Mouse (Mus musculus) frontal cortex, adult (tissue): ENCODE measurements around the gene Akap8l.

Experiments
- ATAC-seq: cut with Nextera tagmentation; 2 replicates; pipeline ENCODE4 v1.9.2; 2017; ENCODE audit warnings: mild to moderate bottlenecking, moderate library complexity, mixed read lengths; ENCODE audit not compliant: low TSS enrichment

The Akap8l gene

DNA sequence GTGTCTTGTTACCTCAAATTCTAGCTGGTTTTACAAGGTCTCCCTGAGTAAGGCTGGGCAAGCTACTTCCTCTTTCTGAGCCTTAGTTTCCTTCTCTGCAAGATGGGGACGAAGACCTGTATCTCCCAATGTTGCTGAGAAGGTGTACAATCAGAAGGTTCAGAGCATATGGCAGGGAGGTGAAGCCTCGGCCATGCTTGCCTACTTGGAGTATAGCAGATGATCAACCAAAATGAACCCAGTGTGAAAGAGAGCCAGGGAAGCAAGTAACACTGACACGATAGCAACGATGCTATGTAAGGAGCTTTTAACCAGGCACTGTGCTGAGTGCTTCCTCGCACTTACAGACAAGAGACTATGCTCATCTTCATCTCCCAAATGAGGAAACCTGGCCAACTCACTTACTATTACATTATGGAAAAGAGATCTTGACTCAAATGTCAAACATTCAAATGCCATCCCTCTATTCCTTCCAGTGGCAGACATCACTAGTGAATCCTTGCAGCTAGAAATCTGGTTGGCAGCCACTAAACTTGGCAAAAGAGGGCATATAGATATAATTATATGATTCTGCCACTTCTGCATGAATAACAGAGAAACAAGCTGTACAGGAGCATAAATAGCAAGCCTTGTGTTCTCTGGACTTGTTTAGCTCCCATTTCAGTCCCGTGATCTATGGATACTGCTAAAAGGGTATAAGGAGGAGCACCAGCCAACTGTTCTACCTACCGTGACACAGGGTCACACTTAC lies 8.0 kb upstream of the Akap8l start:
- peak; percentile 56 for ATAC-seq

DNA sequence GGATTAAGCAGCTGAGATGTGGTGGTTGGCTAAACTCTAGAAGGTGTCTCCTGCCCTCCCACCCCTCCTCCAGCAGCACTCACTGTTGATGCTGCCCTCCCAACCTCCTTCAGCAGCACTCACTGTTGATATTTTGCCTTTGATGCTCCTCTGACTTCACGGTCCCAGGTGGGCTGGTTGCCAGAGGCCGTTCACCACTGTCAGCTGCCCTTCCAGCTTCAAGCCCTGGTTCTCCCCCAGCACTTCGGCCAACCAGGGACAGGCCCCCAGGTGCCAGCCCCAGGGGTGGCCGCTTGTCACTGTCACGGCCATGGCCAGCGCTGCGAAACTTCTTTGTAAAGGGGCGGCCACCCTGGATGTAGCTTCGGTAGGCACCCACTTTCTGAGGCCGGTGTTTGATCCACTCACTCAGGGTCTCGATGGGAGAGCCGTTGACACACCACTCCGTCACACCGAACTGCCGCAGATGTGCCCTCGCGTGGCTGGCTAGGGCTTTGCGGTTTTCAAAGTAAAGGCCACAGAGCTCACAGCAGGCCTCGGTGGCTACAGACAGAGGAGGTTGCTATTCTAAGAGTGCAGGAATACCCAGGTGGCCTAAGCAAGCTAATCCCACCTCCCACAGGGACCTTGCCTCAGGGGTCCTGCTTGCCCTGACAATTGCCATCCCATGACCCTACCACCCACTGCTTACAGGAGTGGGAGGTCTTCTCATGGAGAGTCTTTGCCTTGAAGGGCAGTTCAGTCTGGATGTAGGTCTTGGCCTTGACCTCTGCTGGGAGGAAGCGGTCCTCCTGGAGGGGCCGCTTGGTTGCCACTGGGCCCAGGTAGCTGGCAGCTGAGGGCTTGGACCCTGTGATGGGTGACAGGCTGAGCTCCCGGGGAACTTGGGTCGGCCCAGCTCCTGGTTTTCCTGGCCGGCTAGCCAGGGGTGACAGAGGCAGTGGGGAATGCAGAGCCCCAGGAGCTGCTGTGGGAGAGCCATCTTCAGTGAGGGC lies 6.7 kb upstream of the Akap8l start:
- no peak for ATAC-seq

DNA sequence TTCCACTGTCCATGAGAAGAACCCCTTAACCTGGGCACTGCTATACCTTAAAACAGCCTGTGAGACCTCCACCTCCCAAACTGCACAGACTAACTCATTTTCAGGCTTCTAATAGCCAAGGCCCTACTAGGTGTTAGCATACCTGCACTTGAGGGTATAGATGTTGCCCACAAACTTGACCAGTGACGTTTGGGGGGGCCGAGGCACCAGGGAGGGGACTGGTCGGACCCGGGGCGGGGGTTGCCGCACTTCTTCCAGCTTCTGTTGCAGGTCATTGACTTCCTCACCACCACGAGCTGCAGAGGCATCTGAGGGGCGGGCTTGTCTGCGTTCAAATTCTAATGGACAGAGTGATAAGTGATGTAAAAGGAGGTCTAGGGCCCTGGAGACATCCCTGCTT lies 5.9 kb upstream of the Akap8l start:
- no peak for ATAC-seq

DNA sequence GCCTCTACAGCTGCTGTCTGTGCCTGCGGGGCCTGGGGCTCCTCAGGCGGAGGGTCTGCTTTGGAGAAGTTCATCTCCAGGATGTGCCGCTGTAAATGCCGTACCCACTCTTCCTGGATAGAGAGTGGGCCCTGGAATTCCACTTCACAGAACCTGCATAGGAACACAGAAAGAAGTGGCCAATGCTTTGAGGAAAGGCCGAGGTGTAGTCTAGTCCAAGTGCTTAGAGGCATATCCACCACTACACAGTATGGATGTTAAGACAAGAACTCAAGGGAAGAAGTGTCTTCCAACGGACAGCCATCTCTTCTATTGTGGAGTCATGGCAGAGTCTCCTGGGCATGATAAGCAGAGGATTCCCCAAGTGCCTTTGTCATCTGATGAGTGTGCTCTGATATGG lies 4.6 kb upstream of the Akap8l start:
- ATAC-seq = no peak

DNA sequence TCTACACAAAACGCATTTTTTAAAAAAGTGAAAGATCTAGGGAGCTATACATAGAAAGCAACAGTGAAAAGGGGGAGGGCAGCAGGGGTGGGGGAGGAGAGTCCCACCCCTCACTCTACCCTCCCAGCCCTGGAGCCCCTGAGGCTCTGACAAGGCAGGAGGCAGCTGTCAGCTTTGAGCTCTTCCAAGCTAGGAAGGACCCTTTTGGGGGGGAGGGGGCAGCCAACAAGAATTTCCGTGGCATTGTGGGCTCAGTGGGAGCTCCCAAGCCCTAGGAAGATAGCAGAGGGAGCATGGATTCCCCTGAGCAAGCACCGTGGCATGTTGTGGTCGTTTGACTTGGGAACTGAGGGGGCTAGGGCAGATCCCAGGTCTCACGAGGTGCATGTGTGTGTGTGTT lies 3.8 kb upstream of the Akap8l start:
- ATAC-seq = no peak

DNA sequence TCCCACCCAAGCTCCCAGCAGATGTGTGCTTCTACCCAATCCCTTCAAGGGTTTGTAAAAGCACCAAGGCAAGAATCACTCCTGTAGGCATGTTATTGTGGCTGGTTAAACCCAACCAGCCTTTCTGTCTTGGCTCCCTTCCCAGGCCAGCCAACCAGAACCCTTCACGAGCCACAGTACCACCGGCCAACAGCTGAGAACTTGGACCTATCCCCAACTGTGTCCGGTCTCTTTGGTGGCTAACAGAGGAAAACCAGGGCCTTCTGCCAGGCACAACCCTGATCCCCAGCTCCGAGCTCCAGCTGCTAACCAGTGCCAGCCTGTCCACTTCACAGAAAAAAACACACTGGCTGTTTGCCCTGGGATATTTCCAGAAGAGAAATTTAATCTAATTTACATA lies 3.3 kb upstream of the Akap8l start:
- ATAC-seq = no peak

DNA sequence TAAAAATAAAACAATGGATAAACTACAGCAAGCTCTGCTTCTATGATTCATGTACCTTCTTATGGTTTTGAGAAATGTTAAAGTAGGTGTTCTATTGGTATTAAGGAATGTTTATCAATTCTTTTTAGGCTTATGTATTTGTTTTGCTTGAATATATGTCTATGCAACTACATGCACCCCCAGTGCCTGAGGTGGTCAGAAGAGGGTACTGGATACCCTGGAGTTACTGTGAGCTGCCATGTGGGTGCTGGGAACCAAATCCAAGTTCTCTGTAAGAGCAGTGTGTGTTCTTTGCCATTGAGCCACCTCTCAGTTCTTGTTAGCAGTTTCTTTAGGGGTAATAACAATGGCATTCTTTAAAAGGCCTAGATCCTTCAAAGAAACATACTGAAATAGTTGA lies 1.3 kb upstream of the Akap8l start:
- ATAC-seq = no peak

DNA sequence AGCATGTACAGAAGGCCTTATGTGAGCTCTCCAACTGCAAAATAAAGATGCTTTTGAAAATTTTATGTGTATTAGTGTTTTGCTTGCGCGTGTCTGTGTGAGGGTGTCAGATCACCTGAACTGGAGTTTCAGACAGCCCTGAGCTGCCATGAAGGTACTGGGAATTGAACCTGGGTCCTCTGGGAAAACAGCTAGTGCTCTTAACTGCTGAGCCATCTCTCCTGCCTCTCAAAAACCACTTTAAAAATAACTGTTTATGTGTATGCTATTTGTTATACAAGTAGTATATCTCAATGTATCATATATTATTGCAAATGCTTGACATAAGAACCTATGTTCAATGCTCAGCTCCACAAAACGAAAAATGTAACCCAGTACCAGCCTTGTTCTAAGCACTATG lies 862 bp upstream of the Akap8l start:
- no peak for ATAC-seq

DNA sequence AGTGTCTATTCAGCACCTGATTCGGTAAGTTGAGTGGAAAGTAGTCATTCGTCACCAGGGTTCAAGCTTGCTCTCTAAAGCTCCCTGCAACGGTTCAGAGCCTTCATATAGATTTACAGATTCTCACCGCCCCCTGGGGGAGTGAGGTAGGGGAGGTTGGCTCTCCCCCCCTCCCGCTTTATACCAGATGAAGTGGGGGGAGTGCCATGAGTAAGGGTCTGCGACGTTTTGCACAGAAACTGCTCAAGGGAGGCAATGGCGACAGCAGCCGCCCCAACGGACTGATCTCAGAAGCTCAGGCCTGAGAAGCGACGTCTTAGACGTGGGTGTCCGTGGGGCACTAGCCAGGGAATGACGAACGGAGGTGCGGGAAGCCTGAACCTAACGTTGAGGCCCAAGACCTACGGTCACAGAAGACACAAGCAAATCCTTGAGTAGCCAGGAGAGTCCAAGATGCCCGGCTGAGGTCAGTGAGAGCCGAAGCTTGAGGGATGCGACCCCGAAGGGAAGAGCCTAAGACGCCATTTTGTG lies 491 bp downstream of the Akap8l start:
- peak; percentile 39; the same call in 1 of the 2 replicates for ATAC-seq

DNA sequence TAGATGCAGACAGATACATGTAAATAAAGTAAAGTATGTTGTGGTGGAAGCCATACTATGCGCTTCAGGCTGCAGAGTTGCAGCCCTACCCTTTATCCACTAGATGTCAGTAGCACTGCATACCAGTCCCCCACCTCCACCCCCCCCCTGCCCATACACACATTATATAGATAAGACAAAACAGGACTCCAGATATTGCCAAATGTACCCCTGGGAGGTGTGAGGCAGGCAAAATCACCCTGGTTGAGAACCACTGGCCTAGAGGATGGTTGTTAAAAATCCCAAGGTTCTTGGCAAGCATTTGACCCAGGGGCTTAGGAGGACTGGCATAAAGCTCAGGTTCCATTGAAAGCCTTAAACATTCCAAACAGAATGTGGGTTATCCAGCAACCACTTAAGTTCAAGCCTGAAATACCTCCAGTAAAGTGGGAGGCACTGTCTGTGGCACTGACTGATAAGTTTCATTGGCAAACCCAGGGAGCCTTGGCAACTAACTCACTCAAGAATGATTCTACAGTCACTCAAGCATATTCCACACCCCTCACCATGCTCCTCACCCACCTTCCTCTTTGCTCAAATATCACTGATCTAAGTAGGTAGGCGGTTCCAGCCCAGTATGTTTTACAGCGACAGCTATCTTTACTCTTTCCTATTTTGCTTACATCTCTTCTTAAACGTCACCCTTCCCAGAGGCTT lies 1.2 kb downstream of the Akap8l start:
- peak; percentile 45; the same call in 1 of the 2 replicates for ATAC-seq

DNA sequence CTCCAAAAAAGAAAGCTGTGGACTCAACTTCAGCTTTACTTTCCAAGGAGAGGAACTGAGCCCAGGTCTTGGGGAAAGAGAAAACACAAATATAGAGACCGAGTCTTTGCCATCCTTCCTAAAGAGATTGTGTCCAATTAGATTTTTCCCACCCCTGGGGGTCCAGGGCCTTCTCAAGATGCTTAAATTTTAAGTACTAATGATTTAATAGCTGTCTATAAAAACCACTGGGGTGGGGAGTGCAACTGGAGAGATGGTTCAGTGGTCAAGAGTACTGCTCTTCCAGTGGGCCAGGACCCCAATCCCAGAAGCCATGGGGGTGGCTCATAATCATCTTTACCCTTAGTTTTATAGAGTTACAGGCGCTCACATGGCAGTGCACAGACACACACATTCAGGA lies 2.0 kb downstream of the Akap8l start:
- no peak for ATAC-seq

DNA sequence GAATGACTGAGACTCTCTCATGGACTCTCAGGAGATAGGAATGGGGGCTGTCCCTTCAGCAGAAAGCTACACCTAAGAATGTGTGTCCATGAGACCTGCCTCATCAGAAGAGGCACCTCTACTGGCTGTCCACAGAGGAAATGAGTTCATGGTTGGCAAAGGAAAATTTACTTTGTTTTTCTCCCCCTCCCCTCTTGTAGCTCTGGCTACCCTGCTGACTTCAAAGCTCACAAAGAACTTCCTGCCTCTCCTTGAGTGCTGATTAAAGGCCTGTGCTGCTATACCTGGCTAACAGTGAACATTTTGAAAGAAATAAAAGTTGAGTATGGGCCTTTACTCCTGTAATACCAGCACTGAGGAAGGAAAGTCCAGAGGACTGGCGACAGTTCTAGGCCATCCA lies 9.3 kb downstream of the Akap8l start:
- no peak for ATAC-seq

DNA sequence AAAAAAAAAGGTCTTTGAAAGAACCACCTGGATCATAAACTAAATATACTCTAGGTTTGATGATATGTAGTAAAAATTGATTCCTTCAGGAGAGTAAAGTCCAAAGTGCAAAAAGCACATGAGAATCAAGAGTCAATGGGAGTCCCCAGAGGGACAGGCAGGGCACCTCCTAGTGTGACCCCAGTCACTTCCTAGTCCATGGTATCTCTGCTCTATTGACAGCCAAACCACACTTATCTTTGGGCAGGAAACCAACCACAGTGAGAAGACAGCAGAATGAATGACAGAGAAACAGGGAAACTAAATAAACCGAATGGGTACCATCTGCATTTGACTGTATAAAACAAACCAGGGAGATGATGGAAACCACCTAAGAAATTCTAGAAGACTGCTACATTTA lies 10.3 kb downstream of the Akap8l start:
- ATAC-seq = no peak

DNA sequence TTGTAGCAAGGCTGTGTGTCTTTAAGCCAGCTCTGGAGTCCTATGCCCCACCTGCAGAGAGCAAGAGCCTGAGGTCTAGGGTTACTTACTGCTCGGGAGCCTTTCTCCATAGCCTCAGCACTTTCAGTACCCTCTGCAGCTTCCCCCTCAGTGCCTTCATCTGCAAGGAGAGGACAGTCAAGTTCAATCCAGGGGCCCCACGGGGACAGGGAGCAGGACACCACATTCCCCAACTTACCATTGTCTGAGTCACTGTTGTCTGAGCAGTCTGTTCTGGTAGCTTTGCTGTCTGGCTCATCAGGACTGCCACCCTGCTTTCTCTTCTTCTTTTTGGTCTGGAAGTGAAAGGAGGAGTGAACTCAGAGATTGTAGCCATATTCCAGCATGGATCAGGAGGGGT lies 14.5 kb downstream of the Akap8l start:
- no peak for ATAC-seq

DNA sequence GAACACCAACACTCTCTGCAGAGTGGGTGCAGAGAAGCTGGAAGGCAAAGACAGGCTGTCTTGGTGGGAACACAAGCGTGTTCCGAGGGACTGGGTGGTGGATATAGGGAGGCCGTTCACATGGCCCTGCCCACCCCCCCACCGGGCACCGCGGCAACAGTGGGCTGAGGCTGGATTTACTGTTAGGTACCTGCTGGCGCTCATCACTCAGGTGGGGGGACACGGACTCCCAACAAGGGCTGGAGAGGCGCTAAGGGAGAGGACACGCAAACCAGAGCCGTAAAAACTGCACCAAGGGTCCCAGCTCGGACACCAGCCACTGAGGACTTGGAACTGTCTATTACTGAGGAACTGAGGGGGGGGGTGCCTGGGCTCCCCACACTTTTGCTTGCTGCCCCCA lies 15.5 kb downstream of the Akap8l start:
- ATAC-seq = no peak

DNA sequence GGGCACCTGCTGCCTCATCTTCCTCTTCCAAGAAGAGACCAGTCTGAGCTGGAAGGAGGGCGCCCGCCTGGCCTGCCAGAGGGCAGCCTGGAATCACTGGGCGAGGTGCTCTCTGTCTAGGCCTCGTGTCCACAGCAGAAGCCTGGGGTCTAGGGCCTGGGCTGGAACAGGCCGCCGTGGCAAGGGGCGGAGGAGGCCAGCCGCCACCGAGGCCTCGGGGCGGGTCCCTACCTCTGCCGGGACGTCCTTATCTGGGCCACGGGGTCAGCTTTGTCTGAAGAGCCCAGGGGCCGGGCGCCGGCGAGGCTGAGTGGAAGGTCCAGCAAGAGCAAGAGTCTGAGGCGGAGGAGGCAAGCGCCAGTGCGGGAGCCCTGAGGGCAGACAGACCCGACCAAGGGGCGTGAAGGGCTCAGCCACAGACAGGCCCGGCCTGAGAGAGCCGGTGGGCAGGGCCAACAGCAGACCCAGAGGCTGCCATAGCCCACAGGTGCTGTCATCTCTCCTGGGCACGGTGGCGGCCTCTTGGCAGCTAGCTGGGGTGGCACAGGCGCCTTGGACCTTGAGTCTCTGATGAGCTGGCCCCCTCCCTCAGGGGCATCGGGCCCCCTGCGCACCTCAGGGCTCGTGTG lies 16.6 kb downstream of the Akap8l start:
- no peak for ATAC-seq

DNA sequence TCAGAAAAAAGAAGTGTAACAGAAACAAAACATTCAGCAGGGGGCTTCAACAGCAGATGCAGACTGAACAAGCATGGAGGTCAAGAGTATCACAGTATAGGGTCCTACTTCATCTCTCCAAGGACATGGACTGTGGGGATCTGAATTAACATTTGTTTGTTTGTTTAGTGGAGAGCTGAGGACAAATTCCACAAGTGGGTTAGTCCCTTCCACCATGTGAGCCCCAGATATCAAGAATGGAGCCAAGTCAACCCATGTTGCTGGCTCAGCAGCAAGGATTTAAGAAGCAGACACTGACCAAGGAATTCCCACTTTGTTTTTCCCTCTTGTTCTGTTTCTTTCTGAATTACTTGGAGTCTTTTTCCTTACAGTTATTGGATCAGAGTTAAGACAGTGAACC lies 22.9 kb downstream of the Akap8l start:
- no peak for ATAC-seq

DNA sequence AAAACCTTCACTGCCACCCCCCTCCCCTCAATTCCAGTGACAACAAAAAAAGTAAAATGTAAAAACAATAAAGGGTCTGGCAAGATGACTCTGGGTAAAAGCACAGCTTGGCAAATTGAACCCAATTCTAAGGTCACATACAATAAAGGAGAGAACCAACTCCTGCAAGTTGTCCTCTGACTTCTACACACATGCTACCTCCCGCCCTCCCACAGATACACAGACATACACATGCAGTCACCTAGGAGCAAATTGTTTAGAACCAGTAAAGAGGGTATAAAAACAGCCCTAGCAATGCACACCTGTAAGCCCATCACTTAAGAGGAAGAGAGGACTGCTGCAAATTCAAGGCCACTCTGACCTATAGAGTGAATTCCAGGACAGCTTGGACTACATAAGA lies 27.6 kb downstream of the Akap8l start:
- no peak for ATAC-seq

DNA sequence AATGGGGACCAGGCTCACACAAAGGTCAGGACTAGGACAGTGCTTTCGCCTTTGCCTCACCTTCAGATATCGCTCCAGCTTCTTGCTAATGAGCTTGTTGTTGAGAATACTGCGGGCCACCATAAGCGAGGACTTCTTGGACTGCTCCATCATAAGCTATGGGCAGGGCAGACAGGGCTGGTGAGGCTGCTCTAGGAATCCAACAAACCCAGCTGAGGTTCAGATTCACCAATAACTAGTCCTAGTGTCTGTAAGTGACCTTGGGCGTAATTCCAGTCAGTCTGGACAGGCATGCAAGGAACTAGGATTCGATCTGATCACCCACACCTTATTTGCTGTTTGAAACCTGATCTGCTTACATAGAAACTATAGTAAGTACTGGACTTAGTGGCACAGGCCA lies 28.6 kb downstream of the Akap8l start:
- no peak for ATAC-seq

DNA sequence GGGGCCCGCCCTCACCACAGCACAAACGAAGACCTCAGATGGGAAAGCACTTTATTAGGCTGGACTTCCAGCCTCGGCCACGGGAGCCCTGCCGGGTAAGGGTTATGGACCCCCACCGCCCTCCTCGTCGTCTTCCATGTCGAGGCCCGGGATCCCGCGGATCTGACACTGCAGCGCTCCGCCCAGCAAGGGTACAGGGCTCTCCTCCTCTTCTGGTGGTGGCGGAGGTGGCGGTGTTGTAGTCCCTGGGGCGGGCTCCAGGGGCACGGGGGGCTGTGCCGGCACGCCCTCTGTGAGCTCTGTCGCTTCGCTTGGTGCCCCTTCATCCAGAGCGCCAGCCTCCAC lies 29.0 kb downstream of the Akap8l start:
- no peak; the same call in 1 of the 2 replicates for ATAC-seq

DNA sequence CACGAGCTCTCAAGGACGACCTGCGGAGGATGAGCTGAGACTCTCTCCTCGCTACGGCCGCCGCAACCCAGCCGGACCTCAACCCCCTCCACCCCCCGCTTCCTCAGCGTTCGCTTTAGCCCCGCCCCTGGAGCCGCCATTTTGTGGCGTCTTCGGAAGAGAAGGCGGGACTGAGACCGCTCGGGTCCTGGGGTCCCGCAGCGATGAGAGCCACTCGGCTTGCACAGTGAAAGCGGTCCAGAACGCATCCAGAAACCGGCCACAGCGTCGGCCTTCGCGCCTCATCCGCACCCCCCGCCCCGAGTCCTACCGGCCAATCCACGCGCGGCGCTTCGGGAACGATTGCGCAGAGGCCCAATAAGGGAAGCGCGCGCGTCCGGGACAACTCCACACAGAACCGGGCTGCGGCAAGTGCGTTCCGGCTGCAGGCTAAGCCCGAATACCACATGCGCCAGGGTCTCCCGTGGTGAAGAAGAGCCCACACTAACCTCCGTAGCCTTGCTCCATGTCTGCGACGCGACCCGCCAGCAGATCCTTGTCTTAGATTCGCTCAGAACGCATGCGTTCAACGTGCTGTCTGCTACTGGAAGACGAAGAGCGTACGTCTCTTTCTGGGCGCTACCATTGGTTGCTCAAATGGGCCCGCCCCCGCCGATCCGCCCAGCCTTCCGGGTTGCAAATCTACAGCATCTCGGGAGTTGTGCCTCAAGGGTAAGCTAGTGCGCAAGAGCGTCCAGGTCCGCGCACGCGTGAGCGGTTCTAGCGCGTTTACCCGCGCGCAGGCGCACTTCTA lies 29.6 kb downstream of the Akap8l start, which contains the start of gene Akap8:
Akap8 (minus strand) TSS at position 642 of the 793 bp plus-strand sequence.
- peak; percentile 95 for ATAC-seq
